Mouse (Mus musculus): ENCODE data around the gene Ccdc105.

The Ccdc105 gene

GRCm38 (mm10) chr10:78752452-78753191 is at the start of gene Ccdc105:
Gene Ccdc105, minus strand, starts transcription at chr10:78753065.
- peak; percentile 72 for DNase-seq

DNA sequence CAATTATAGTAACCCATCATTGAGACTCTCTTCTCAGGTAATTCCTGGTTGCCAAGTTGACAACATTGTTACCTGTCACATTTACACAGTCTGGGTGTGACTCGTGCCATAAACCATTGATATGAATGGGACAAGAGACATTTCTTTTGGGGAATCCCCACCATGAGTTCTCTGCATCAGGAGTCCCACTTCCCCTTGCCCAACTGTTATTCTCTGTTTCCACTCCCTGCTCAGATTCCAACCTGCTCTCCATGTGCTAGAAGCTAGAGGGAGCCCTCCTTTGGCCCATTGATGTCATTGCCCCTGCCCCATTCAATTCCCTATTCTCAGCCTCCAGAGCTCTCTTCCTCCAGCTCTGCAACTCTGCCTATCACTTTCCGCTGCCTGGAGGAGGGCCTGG is 48.6 kb upstream of the Ccdc105 start:
- DNase-seq: no peak

DNA sequence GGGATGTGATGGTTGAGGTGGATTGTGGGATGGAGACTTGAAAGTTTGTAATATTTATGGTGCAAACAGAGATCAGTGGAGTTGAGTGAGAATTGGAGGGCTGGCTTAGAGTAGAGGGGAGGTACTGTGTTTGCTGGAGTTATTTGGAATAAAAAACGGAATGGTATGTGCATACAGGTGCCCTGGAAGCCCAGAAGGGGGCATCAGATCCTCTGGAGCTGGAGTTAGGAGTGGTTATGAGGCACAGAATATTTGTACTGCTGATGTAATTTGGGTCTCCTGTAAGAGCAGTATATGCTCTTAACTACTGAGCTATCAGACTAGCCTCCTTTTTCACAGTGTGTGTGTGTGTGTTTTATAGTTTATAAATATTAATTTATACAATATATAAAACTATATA is 37.7 kb upstream of the Ccdc105 start:
- no peak for DNase-seq

GRCm38 (mm10) chr10:78787566-78788087 is 34.8 kb upstream of the Ccdc105 start:
- DNase-seq: peak; percentile 84

DNA sequence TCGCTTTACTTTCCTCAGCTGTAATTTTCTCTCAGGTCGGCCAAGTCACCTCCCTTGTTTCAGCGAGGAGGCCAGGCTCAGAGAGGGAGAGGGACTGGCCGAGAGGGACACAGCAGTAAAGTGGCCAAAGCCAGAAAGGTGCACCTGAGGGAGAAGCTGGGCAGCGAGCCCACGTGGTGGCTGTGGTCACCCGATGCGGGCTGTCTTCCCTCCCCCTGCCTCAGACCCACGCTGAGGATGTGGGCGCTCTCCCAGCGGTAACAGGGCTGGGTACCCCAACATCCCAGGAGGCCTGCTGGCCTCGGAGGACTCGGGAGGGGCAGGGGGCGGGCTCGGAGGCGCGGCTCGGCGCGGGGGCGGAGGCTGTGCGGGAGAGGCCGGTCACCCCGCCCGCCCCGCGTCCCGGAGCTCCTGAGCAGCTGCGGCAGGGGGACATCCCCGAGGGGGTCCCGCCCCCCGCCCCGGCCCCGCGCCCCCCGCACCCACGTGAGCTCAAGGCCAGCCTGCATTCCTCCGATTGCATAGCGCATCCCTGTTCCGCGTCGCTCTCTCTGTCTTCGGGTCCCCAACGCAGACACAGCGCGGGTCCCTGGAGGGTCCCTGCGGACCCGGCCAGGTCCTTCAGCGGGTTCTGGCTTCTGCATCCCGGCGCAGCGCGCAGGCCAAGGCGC is 27.3 kb upstream of the Ccdc105 start, which contains the start of gene Slc1a6:
TSS of gene Slc1a6 (plus strand) at position 516 of the 671 bp plus-strand sequence.
- peak; percentile 64 for DNase-seq

- no peak for DNase-seq
Observed at GRCm38 (mm10) chr10:78779527-78779926, 26.7 kb upstream of the Ccdc105 start.

DNA sequence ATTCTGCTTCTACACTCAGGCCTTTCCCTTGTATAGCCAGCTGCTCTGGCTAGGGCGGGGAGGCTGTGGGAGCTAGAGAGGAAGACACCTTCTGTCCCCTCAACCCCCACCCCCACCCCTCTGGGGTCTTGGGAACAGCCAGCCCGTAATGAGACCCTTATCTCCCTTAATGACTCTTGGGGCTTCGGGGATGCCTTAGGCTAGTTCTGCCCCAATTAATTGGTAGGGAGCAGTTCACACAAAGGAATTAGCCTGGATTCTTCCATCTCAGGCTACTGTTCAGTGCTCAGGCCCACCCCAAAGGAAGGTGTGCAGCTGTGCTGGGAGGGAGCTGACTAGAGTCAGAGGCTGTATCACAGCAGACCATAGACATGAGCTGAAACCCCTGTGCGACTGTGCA is 23.0 kb upstream of the Ccdc105 start:
- no peak for DNase-seq

- no peak for DNase-seq
Observed at GRCm38 (mm10) chr10:78765570-78765969, 12.7 kb upstream of the Ccdc105 start.

GRCm38 (mm10) chr10:78756021-78756420 is 3.2 kb upstream of the Ccdc105 start:
- DNase-seq: peak; percentile 70

DNA sequence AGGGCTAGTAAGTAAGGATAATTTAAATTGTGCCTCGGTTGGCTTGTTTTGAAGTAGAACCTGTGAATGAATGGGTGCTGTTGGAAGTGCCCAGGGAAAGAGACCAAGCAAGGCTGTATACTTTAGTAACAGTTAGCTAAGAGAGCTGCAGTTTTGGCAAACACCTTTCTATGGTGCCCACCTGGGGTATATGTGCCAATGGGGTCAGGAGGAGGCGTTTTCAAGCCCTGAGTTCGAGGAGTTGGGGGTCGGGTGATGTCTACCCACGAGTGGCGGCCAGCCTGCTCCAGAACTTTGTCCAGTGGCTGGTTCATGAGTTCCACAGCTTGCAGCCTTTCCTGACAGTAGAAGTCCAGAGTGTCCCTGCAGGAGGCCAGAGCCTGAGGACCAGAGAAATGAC is 3.9 kb downstream of the Ccdc105 start:
- no peak for DNase-seq

GRCm38 (mm10) chr10:78748161-78748560 is 4.7 kb downstream of the Ccdc105 start:
- no peak for DNase-seq

- DNase-seq: peak; percentile 14
Observed at GRCm38 (mm10) chr10:78747035-78747721, 5.7 kb downstream of the Ccdc105 start.

- DNase-seq: no peak
Observed at GRCm38 (mm10) chr10:78745453-78746232, 7.2 kb downstream of the Ccdc105 start.

- no peak for DNase-seq
Observed at GRCm38 (mm10) chr10:78743721-78744120, 9.1 kb downstream of the Ccdc105 start.

DNA sequence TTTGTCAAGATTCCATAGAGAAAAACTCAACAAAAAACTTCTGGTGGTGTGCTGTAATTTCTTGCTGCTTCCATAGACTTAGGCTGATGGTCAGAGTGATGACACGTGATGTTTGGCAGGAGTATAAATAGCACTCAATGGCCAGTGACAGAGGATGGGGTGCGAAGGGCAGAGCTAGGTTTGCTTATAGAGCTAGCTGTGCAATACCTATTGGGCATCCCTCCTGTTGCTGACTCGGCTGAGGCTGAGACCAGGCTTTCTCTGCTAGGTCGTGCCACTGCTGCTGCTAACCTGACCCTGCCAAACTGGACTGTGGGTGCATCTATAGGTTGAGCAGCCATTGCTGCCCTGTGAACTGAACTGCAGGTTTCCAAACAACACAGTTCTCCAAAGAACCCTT is 13.0 kb downstream of the Ccdc105 start:
- no peak for DNase-seq

- no peak for DNase-seq
Observed at GRCm38 (mm10) chr10:78727876-78728275, 25.0 kb downstream of the Ccdc105 start.

DNA sequence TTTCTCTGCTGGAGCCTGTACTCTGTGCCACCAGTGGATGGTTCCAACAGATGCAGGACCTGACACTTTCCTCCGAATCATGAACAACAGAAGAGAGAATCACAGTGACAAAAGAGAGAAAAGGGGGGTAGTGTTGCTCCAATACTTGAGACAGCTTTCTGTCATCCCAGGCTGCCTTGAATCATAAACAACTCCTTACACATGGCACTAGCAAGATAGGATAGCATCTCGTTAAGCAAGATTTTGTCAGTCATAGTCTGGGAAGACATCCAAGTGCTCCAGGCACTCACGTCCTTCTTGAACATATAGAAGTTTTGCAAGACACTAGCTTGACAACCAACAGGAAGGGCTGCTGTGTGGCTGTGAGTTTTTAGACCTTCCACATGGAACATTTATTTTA is 25.8 kb downstream of the Ccdc105 start:
- DNase-seq: no peak

DNA sequence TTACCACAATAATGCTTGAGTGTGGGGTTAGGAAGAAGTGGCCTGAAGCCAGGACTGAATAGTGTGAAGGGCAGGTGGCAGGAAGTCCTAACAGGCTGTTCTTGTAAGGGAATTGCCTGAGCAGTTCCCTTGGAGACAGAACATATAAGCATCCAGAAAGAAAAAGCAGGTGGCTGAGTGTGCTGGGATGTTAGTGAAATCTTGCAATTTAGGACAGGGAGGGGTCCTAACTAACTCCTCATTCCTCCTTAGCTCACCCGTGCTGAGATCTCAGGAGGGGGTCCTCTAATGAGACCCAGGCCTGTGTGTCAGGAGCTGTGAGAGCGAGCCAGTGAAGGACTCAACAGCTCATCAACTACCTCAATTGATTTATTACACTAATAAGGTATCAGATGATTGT is 29.4 kb downstream of the Ccdc105 start:
- no peak for DNase-seq

DNA sequence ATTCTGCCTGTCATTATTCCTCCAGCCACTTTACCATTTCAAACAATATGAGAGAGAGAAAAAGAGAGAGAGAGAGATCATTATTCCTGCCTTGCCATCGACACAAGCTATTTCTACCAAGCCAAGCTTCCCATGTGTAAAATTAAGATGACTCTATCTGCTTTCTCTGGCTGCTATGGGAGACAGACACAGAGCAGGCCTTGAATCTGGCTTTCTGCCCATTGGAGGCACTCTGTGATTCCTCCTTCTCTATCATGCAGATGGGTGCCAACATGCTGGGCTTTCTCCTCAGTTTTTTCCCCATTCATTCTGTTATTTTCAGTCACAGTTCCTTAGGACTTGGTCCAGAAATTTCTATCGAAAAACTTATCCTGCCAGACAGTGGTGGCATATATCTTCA is 30.2 kb downstream of the Ccdc105 start:
- DNase-seq: no peak

GRCm38 (mm10) chr10:78722036-78722435 is 30.8 kb downstream of the Ccdc105 start:
- no peak for DNase-seq

DNA sequence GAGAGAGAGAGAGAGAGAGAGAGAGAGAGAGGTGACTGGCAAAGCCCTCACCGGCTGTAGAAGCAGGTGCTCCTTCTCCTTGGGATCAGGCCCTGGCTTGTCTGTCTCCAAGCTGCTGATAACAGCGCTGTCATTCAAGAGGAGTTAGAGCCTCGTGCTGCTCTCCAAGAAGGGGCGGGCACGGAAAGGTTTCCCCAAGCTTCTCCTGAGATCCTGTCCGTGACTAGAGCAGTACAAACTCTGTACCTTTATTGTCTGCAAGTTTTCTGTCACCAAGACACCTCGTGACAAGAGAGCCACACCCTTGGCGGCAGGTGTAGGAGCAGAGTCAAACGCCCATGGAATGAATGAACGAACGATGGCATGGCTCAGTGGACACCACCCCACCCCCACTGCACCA is 34.8 kb downstream of the Ccdc105 start, which contains the start of gene Casp14:
TSS of gene Casp14 (minus strand) at position 239 of the 400 bp plus-strand sequence.
- no peak for DNase-seq

GRCm38 (mm10) chr10:78716231-78716630 is 36.6 kb downstream of the Ccdc105 start:
- no peak for DNase-seq

DNA sequence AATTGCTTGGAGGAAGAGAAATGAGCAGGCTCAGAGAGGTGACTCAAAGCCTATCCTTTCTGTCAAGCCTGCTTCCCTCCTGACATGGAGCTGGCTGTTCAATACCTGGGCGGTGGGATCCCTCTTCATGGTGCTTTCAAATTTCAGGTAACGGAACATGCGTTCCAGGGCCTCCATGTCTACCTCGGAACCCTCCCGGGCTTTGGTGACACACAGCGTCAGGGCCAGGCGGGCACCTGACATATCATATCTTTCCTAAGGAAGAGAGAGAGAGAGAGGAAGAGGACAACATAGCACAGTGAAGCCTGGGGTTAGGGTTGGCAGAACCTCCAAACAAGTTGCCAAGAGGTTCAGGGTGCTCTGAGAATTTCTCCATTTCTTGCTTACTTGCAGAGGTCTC is 37.7 kb downstream of the Ccdc105 start:
- no peak for DNase-seq
